Mouse (Mus musculus) neural tube, embryonic 14.5 days (tissue): Measurements from ENCODE around the gene Gm20388. TPM values are rescaled to one million over a fixed set of nuclear protein-coding genes. Genes with fewer than 3 reads are reported as not detected.

ENCODE experiments used
- ATAC-seq: fragments of 200-750 bp; cut with Nextera tagmentation; 2 replicates; pipeline ENCODE4 v1.8.0; 2017; ENCODE audit warnings: low read depth, mild to moderate bottlenecking, moderate TSS enrichment, moderate library complexity
- H3K27ac ChIP-seq: fragments of 300-500 bp; sonication (generic); 2 replicates; pipeline ENCODE4 v1.5.1; 2014; ENCODE audit warnings: low read depth, mild to moderate bottlenecking, control low read depth, low read length, moderate library complexity, mixed read lengths
- H3K27me3 ChIP-seq: fragments of 300-500 bp; sonication (generic); 2 replicates; pipeline ENCODE4 v1.6.1; 2014; ENCODE audit warnings: low read length; ENCODE audit not compliant: control insufficient read depth, insufficient read depth
- H3K36me3 ChIP-seq: fragments of 300-500 bp; sonication (generic); 2 replicates; pipeline ENCODE4 v1.6.1; 2014; ENCODE audit warnings: low read length, mixed read lengths; ENCODE audit not compliant: control insufficient read depth, insufficient read depth
- H3K4me1 ChIP-seq: fragments of 300-500 bp; sonication (generic); 2 replicates; pipeline ENCODE4 v1.6.1; 2014; ENCODE audit warnings: low read length; ENCODE audit not compliant: control insufficient read depth, insufficient read depth
- H3K4me2 ChIP-seq: fragments of 300-500 bp; sonication (generic); 2 replicates; pipeline ENCODE4 v1.6.1; 2014; ENCODE audit warnings: mild to moderate bottlenecking, low read depth, low read length, control low read depth
- H3K4me3 ChIP-seq: fragments of 300-500 bp; sonication (generic); 2 replicates; pipeline ENCODE4 v1.5.1; 2014; ENCODE audit warnings: low read depth, low read length, control low read depth, mixed read lengths
- H3K9ac ChIP-seq: fragments of 300-500 bp; sonication (generic); replicated peaks from 2 replicates; pipeline ENCODE4 v1.6.1; 2014; ENCODE audit warnings: low read depth, mild to moderate bottlenecking, control low read depth, low read length, mixed read lengths
- H3K9me3 ChIP-seq: fragments of 300-500 bp; sonication (generic); 2 replicates; pipeline ENCODE4 v1.6.1; 2016; ENCODE audit warnings: low read length; ENCODE audit not compliant: control insufficient read depth
- WGBS: fragments of 180-500 bp; shearing (Covaris S2); extraction: QIAGEN DNeasy Blood & Tissue Kit; methylation state at CpG from one replicate; pipeline ENCODE4 v1.1.7; 2014; 5-methylcytosine and 5-hydroxymethylcytosine counted together
- polyA plus RNA-seq: library from polyadenylated mRNA; unstranded; fragments of >200 nt; fragmentation: Nextera tagmentation; extraction: Ambion mirVana; gene quantifications from 2 replicates; pipeline ENCODE4 v1.2.1, GENCODE M21; 2014

The Gm20388 gene
- polyA plus RNA-seq, 1 experiment from 2014 or later, result 10.3 TPM

DNA sequence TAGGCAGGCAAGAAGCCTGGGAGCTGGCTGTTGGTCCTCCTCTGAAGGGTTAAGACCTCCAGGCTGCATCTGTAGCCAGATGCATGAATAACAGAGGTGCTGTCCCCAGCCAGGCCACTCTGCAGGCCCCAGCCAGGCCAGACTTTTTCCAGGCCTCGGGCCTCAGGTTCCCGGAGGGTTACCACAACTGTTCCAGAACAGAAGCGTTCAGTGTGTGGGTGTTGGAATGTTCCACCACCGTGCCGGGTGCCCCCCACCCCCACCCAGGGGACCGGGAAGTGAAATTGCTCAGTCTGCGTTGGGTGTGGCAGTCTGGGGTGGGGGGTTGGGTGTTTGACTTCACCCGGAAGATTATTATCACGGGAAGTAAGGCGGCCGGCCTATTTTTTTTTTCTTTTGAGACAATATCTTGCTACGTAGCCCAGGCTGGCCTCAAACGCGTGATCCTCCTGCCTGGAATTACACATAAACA, 2852.7 kb downstream of the Gm20388 start:
- no peaks in the 10 kb centered on the region for H3K9me3 ChIP-seq
- no peak overlapping the region for H3K4me2 ChIP-seq
- no peak overlapping the region for H3K4me3 ChIP-seq
- no peaks in the 10 kb centered on the region for H3K36me3 ChIP-seq
- H3K9ac ChIP-seq, result no peak overlapping the region
- WGBS, result 87% methylated on average over 14 of the region's 14 CpGs
- no peaks in the 10 kb centered on the region for H3K27me3 ChIP-seq
- 0 out of 2 replicates have a peak, but pooled peaks cover 10% of the 10 kb centered on the region for H3K4me1 ChIP-seq
- no peak overlapping the region for H3K27ac ChIP-seq
- no peak for ATAC-seq

DNA sequence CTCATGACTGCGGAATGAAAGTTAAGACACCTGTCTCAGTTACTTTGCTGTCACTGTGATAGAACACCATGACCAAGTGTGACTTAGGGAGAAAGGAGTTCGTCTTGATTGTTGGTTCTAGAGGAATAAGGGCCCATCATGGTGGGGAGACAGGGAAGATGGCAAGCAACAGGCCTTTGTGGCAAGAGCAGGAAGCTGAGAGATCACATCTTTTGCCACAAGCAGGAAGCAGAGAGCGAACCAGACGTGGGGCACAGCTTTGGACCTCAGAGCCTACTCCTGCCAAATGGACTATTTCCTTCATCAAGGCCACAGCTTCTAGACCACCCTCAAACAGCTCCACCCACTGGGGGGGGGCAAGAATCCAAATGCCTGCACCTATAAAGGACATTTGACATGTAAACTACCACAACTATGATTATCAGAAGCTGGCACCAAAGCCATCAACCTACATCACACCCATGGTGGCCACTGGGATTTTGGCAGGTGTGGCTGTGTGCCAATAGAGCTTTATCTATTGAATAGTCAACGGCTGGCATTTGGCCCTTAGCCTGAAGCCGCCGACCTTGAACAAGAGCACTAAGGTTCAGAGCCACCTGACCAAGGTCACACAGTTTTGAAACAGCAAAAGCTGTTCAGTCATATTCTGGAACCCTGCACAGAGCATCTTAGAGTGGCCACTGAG, 2854.3 kb downstream of the Gm20388 start:
- no peak overlapping the region for H3K4me2 ChIP-seq
- H3K9me3 ChIP-seq, result no peaks in the 10 kb centered on the region
- no peaks in the 10 kb centered on the region for H3K27me3 ChIP-seq
- H3K4me1 ChIP-seq, result 0 out of 2 replicates have a peak, but pooled peaks cover 10% of the 10 kb centered on the region
- WGBS, result 90% methylated on average over 7 of the region's 7 CpGs
- H3K27ac ChIP-seq, result no peak overlapping the region
- H3K9ac ChIP-seq, result no peak overlapping the region
- no peak for ATAC-seq
- H3K36me3 ChIP-seq, result no peaks in the 10 kb centered on the region
- H3K4me3 ChIP-seq, result no peak overlapping the region

DNA sequence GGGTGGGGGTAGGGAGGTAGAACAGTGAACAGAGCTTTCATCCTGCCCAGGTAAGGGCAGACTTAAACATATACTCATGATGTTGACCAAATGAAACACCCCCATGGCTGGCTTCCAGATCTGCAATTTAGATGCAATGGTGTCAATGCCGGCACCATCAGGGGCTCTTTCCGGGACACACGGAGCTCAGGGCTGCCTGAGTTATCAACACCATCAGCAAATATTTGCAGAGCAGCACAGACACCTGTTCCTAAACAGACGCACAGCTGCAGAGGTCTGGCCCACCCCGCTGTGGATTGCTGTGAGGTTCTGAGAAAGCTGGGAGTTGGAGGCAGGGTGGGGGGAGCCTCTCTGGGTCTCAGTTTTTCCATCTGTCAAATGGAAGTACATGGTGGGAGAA, 2855.5 kb downstream of the Gm20388 start:
- Histone ChIP-seq H3K4me3 (no peak overlapping the region), H3K36me3 (no peaks in the 10 kb centered on the region), H3K27me3 (no peaks in the 10 kb centered on the region), H3K9ac (no peak overlapping the region), H3K4me1 (0 out of 2 replicates have a peak, but pooled peaks cover 3% of the 10 kb centered on the region), H3K4me2 (no peak overlapping the region), H3K9me3 (no peaks in the 10 kb centered on the region), H3K27ac (no peak overlapping the region)
- 78% methylated on average over 5 of the region's 5 CpGs for WGBS
- no peak for ATAC-seq

DNA sequence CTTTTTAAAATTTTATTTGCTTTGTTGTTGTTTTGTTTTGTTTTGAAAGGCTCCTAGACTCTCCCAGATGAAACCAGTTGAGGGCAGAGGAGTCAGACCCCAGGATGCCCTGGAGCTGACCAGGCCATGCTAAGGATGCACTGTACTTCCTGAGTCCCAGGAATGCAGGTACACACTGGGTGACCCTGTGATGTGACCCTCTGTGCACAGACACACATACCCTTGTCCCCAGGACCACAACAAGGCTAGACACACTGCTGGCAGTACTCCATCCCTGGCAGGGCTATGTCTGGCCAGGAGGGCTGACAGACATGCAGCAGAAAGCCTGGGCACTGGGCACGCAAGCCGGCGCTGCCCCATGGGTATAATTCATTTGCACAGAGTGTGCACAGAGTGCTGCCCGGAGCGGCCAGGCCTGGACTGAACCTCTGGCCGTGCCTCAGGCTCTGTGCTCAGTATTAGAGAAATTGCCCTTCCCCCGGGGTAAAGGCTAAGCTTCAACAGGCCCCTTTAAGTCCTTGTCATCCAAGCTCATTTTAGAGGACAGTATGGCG, 2856.1 kb downstream of the Gm20388 start:
- Histone ChIP-seq H3K9me3 (no peaks in the 10 kb centered on the region), H3K36me3 (no peaks in the 10 kb centered on the region), H3K27me3 (no peaks in the 10 kb centered on the region), H3K4me1 (0 out of 2 replicates have a peak, but pooled peaks cover 3% of the 10 kb centered on the region), H3K4me2 (no peak overlapping the region), H3K9ac (no peak overlapping the region), H3K27ac (0 out of 2 replicates have a peak overlapping the region, but pooled peaks have one; percentile 18), H3K4me3 (no peak overlapping the region)
- 48% methylated on average over 8 of the region's 8 CpGs for WGBS
- no peak for ATAC-seq

DNA sequence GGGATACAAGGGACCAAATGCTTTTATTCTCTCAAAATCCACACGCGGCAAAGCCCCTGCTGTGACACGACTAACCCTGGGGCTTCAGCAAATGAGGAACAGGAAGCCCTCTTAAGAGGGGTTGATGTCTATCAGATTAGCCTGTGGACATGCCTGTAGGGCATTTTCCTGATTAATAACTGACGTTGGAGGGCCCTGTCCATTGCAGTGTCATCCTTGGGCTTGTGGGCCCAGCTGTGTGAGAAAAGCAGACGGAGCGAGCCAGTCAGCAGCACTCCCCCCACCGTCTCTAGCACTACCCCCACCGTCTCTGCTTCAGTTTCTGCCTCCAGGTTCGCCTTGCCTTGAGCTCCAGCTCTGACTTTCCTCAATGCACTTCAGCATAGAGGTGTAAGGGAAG, 2856.6 kb downstream of the Gm20388 start:
- no peaks in the 10 kb centered on the region for H3K9me3 ChIP-seq
- 0 out of 2 replicates have a peak, but pooled peaks cover 3% of the 10 kb centered on the region for H3K4me1 ChIP-seq
- WGBS, result 33% methylated on average over 9 of the region's 9 CpGs
- H3K36me3 ChIP-seq, result no peaks in the 10 kb centered on the region
- H3K9ac ChIP-seq, result no peak overlapping the region
- H3K4me2 ChIP-seq, result no peak overlapping the region
- H3K27me3 ChIP-seq, result no peaks in the 10 kb centered on the region
- ATAC-seq, result no peak
- H3K4me3 ChIP-seq, result no peak overlapping the region
- H3K27ac ChIP-seq, result no peak overlapping the region

DNA sequence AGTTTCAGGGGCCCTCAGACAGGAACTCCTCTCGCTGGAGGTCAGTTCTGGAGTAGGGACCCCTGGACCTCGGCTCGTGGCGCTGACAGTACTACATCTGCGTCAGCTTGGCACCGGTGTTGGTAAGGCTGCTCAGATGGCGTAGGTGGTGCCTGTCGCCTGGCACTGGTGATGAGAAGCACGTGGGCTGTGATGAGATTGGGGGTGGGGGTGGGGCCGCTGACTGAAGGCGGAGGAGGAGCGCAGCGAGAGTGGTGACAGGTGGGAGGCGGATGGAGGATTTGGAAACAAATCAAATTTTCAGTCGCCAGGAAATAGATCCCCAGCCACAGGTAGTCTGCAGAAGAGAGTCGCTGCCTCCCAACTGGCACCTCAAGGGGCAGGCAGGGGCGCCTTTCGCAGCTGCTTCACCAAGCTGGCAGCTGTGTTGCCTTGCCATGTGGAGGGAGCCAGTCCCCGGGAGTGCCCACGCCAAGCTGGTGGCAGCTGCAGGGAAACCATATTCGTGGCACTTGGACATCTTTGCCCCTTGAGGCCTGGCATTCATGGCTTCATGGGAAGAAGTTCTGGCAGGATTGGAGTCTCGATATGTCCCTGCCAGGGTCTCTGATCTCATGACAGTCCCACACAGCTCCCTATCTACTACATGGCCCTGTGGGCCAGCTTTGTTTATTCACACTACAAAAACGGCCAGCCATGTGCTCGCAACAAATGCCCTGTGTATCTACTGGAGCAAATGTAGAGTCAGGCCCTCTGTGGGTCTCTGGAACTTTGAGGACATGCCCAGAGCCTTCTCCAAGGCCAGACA, 2858.8 kb downstream of the Gm20388 start:
- Histone ChIP-seq H3K4me3 (no peak overlapping the region), H3K9ac (no peak overlapping the region), H3K4me1 (0 out of 2 replicates have a peak, but pooled peaks cover 3% of the 10 kb centered on the region), H3K36me3 (no peaks in the 10 kb centered on the region), H3K27ac (no peak overlapping the region), H3K9me3 (no peaks in the 10 kb centered on the region), H3K27me3 (no peaks in the 10 kb centered on the region), H3K4me2 (no peak overlapping the region)
- 49% methylated on average over 24 of the region's 24 CpGs for WGBS
- ATAC-seq, result no peak; the same call in 1 of the 2 replicates

DNA sequence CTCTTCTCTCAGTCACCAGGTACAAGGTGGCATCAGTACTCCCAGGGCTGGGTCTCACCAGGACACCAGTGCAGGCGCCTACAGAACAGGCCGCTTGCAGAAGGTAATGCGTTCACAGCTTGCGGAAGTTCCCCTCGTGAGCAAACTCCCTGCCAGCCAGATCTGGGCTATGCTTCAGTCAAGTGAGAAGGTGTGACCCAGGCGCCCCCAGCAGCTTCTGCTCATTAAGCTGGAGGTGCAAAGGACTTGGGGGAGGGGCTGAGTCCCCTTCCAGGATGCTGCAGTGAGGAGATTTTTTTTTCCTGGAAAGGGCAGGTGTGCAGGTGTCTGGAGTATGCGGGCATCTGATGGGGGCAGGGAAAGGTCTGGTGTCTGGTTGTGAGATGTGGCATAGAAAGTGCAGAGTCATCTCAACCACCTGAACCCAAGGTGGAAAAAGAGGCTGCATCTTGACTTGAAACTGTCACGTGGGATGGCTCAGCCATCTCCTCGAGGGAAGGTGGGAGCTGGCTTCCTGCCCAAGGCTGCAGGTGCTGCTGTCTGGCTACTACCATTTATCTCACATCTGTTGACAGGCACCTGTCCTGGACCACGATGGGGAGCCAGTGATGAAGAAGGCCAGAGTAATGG, 2861.9 kb downstream of the Gm20388 start:
- H3K9me3 ChIP-seq, result no peaks in the 10 kb centered on the region
- no peak for ATAC-seq

DNA sequence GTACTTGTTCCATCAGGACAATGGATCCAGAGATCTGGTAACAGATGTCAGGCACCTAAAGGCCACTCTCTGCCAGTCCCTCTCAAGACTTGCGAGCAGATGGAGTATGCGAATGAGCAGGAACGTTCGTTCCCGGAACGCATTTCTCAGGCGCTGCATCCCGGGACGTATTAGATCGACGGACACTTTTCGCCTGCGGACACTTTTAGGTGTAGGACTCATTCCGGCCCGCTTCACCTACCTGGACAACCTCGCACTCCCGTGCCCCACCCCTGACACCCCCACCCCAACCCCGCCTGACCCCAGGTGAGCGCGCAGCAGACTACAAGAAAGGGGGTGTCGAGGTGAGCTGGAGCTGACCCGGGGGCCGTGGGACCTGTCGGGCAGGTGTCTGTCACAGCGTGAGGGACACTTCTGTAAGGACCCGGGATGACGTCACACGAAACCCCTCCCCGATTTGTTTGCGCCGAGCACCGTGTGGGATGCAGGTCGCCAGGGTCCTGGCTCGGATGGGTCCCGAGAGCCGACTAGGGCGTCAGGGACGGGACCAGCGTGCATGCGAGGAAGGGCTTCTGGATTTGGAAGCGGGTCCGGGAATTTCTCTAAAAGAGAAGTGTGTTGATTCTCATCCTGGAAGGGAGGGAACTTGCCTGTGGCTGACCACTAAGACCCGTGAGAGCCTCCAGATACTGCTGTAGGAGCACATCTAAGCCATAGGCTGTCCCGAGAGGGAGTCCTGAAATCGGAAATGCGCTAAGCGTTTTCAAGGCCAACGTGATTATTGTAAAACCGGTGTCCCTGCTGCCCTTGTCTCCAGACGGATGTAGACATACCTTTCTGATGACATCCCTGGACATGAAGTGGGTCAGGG, 2864.9 kb downstream of the Gm20388 start, which contains the start of gene Acsf3:
Gene Acsf3 (plus strand): TSS at position 202 of the 871 bp plus-strand sequence.
- WGBS, result 2% methylated on average over 50 of the region's 50 CpGs

More for the DNA sequence above, 2861.9 kb downstream of the Gm20388 start:
- no peak overlapping the region for H3K27ac ChIP-seq
- no peak overlapping the region for H3K4me3 ChIP-seq
- no peak overlapping the region for H3K4me2 ChIP-seq
- H3K4me1 ChIP-seq, result 0 out of 2 replicates have a peak, but pooled peaks cover 9% of the 10 kb centered on the region
- H3K9ac ChIP-seq, result no peak overlapping the region
- 43% methylated on average over 10 of the region's 10 CpGs for WGBS
- H3K27me3 ChIP-seq, result no peaks in the 10 kb centered on the region; the same call in 1 of the 2 replicates
- no peaks in the 10 kb centered on the region for H3K36me3 ChIP-seq

More for the DNA sequence above, 2864.9 kb downstream of the Gm20388 start, which contains the start of gene Acsf3:
- Histone ChIP-seq H3K27ac (peak within 1 kb of the TSS; percentile 35; the same call in 1 of the 2 replicates), H3K27me3 (no peaks in the 10 kb centered on the region; the same call in 1 of the 2 replicates), H3K9me3 (no peaks in the 10 kb centered on the region), H3K36me3 (no peaks in the 10 kb centered on the region), H3K4me1 (0 out of 2 replicates have a peak, but pooled peaks cover 9% of the 10 kb centered on the region), H3K9ac (peak within 1 kb of the TSS; percentile 78), H3K4me2 (peak within 1 kb of the TSS; percentile 66), H3K4me3 (peak within 1 kb of the TSS; percentile 70)
- peak; percentile 75 for ATAC-seq
